Mouse (Mus musculus): ENCODE data around the gene Dlg4. TPM values are rescaled to one million over a fixed set of nuclear protein-coding genes. Genes with fewer than 3 reads are reported as not detected.

The Dlg4 gene
- polyA plus RNA-seq, 1 experiment from 2014 or later, result 10.4 TPM

DNA sequence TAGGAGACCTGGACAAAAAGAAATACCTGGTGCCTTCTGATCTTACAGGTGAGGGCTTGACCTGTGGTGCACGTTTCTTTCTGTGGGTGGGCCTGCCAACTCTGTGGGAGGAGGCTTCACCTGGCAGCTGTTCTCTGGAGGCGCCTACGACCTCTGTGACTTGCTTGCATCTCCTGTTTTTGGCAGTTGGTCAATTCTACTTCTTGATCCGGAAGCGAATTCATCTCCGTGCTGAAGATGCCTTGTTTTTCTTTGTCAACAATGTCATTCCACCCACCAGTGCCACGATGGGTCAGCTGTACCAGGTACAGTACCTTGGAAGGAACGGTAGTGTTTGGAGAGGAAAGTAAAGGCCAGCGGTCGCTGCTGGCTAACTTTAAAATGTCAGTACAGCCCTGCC, 24.3 kb upstream of the Dlg4 start:
- ATAC-seq (replicated peaks; ENCODE audit: insufficient number of reproducible peaks, low FRiP score, low TSS enrichment), result no peak
- Histone ChIP-seq H3K27me3 (ENCODE audit: control insufficient read depth, insufficient read depth, low read length) (no peaks in the 10 kb centered on the region), H3K4me2 (peak overlapping the region; percentile 84), H3K4me3 (ENCODE audit: low read depth, low read length) (peak overlapping the region; percentile 87), H3K27ac (ENCODE audit: low read depth, low read length) (no peak overlapping the region), H3K4me1 (ENCODE audit: control insufficient read depth, insufficient read depth, low read length) (peaks cover 9% of the 10 kb centered on the region), H3K36me3 (ENCODE audit: control insufficient read depth, insufficient read depth, low read length) (peaks cover 16% of the 10 kb centered on the region), H3K9me3 (replicated peaks; ENCODE audit: control insufficient read depth, low read length) (no peaks in the 10 kb centered on the region), H3K9ac (ENCODE audit: low read depth, low read length) (peak overlapping the region; percentile 92)
- WGBS (ENCODE audit: insufficient replicate concordance), result 87% methylated on average over 10 of the region's 10 CpGs

GRCm38 (mm10) chr11:69992932-69993331, 23.8 kb upstream of the Dlg4 start:
- Histone ChIP-seq H3K4me3 (ENCODE audit: low read depth, low read length) (peak overlapping the region; percentile 87), H3K27me3 (ENCODE audit: control insufficient read depth, insufficient read depth, low read length) (no peaks in the 10 kb centered on the region), H3K9ac (ENCODE audit: low read depth, low read length) (peak overlapping the region; percentile 92; the same call in 1 of the 2 replicates), H3K4me1 (ENCODE audit: control insufficient read depth, insufficient read depth, low read length) (peaks cover 13% of the 10 kb centered on the region), H3K9me3 (replicated peaks; ENCODE audit: control insufficient read depth, low read length) (no peaks in the 10 kb centered on the region), H3K27ac (ENCODE audit: low read depth, low read length) (no peak overlapping the region), H3K36me3 (ENCODE audit: control insufficient read depth, insufficient read depth, low read length) (peaks cover 18% of the 10 kb centered on the region), H3K4me2 (peak overlapping the region; percentile 84)
- ATAC-seq (replicated peaks; ENCODE audit: insufficient number of reproducible peaks, low FRiP score, low TSS enrichment), result no peak
- WGBS (ENCODE audit: insufficient replicate concordance), result 86% methylated on average over 3 of the region's 3 CpGs

GRCm38 (mm10) chr11:69994401-69995090, 22.2 kb upstream of the Dlg4 start:
- ATAC-seq (replicated peaks; ENCODE audit: insufficient number of reproducible peaks, low FRiP score, low TSS enrichment), result no peak
- Histone ChIP-seq H3K9me3 (replicated peaks; ENCODE audit: control insufficient read depth, low read length) (no peaks in the 10 kb centered on the region), H3K36me3 (ENCODE audit: control insufficient read depth, insufficient read depth, low read length) (peaks cover 22% of the 10 kb centered on the region), H3K27ac (ENCODE audit: low read depth, low read length) (peak overlapping the region; percentile 57; the same call in 1 of the 2 replicates), H3K4me2 (peak overlapping the region; percentile 52), H3K9ac (ENCODE audit: low read depth, low read length) (no peak overlapping the region), H3K27me3 (ENCODE audit: control insufficient read depth, insufficient read depth, low read length) (no peaks in the 10 kb centered on the region), H3K4me3 (ENCODE audit: low read depth, low read length) (no peak overlapping the region), H3K4me1 (ENCODE audit: control insufficient read depth, insufficient read depth, low read length) (peaks cover 13% of the 10 kb centered on the region)
- WGBS (ENCODE audit: insufficient replicate concordance), result 82% methylated on average over 11 of the region's 11 CpGs

- ATAC-seq (replicated peaks; ENCODE audit: insufficient number of reproducible peaks, low FRiP score, low TSS enrichment), result peak; percentile 76
- Histone ChIP-seq H3K27me3 (ENCODE audit: control insufficient read depth, insufficient read depth, low read length) (no peaks in the 10 kb centered on the region), H3K9ac (ENCODE audit: low read depth, low read length) (peak within 1 kb of the TSS; percentile 97), H3K4me3 (ENCODE audit: low read depth, low read length) (peak within 1 kb of the TSS; percentile 88), H3K27ac (ENCODE audit: low read depth, low read length) (peak within 1 kb of the TSS; percentile 99), H3K9me3 (replicated peaks; ENCODE audit: control insufficient read depth, low read length) (no peaks in the 10 kb centered on the region), H3K4me1 (ENCODE audit: control insufficient read depth, insufficient read depth, low read length) (peaks cover 16% of the 10 kb centered on the region), H3K4me2 (peak within 1 kb of the TSS; percentile 59), H3K36me3 (ENCODE audit: control insufficient read depth, insufficient read depth, low read length) (peaks cover 24% of the 10 kb centered on the region)
- whole genome bisulfite sequencing (ENCODE audit: insufficient replicate concordance), result under 1% methylated on average over 36 of the region's 36 CpGs
These were observed 21.3 kb upstream of the Dlg4 start, which contains the start of gene Phf23 for GRCm38 (mm10) chr11:69995391-69995960. TSS of gene Phf23 (plus strand) at chr11:69995777.

GRCm38 (mm10) chr11:69996161-69997061, 20.3 kb upstream of the Dlg4 start:
- H3K4me3 ChIP-seq (ENCODE audit: low read depth, low read length), result peak overlapping the region; percentile 88
- peaks cover 18% of the 10 kb centered on the region for H3K4me1 ChIP-seq (ENCODE audit: control insufficient read depth, insufficient read depth, low read length)
- no peaks in the 10 kb centered on the region for H3K9me3 ChIP-seq (replicated peaks; ENCODE audit: control insufficient read depth, low read length)
- H3K27ac ChIP-seq (ENCODE audit: low read depth, low read length), result peak overlapping the region; percentile 99
- peaks cover 24% of the 10 kb centered on the region for H3K36me3 ChIP-seq (ENCODE audit: control insufficient read depth, insufficient read depth, low read length)
- H3K4me2 ChIP-seq, result peak overlapping the region; percentile 59
- no peaks in the 10 kb centered on the region for H3K27me3 ChIP-seq (ENCODE audit: control insufficient read depth, insufficient read depth, low read length)
- peak; percentile 6; the same call in 1 of the 2 replicates for ATAC-seq (replicated peaks; ENCODE audit: insufficient number of reproducible peaks, low FRiP score, low TSS enrichment)
- 1% methylated on average over 59 of the region's 66 CpGs for WGBS (ENCODE audit: insufficient replicate concordance)
- peak overlapping the region; percentile 97 for H3K9ac ChIP-seq (ENCODE audit: low read depth, low read length)

- peaks cover 23% of the 10 kb centered on the region for H3K4me1 ChIP-seq (ENCODE audit: control insufficient read depth, insufficient read depth, low read length)
- H3K36me3 ChIP-seq (ENCODE audit: control insufficient read depth, insufficient read depth, low read length), result peaks cover 24% of the 10 kb centered on the region
- H3K27me3 ChIP-seq (ENCODE audit: control insufficient read depth, insufficient read depth, low read length), result no peaks in the 10 kb centered on the region
- under 1% methylated on average over 36 of the region's 44 CpGs for WGBS (ENCODE audit: insufficient replicate concordance)
- H3K27ac ChIP-seq (ENCODE audit: low read depth, low read length), result peak overlapping the region; percentile 99
- H3K4me2 ChIP-seq, result peak overlapping the region; percentile 59
- peak; percentile 74 for ATAC-seq (replicated peaks; ENCODE audit: insufficient number of reproducible peaks, low FRiP score, low TSS enrichment)
- peak overlapping the region; percentile 88 for H3K4me3 ChIP-seq (ENCODE audit: low read depth, low read length)
- H3K9ac ChIP-seq (ENCODE audit: low read depth, low read length), result peak overlapping the region; percentile 97
- no peaks in the 10 kb centered on the region for H3K9me3 ChIP-seq (replicated peaks; ENCODE audit: control insufficient read depth, low read length)
These were observed 19.7 kb upstream of the Dlg4 start for GRCm38 (mm10) chr11:69997070-69997509.

- ATAC-seq (replicated peaks; ENCODE audit: insufficient number of reproducible peaks, low FRiP score, low TSS enrichment), result no peak
- Histone ChIP-seq H3K4me1 (ENCODE audit: control insufficient read depth, insufficient read depth, low read length) (peaks cover 26% of the 10 kb centered on the region), H3K9me3 (replicated peaks; ENCODE audit: control insufficient read depth, low read length) (no peaks in the 10 kb centered on the region), H3K27me3 (ENCODE audit: control insufficient read depth, insufficient read depth, low read length) (no peaks in the 10 kb centered on the region), H3K4me3 (ENCODE audit: low read depth, low read length) (no peak overlapping the region), H3K9ac (ENCODE audit: low read depth, low read length) (no peak overlapping the region), H3K36me3 (ENCODE audit: control insufficient read depth, insufficient read depth, low read length) (peaks cover 20% of the 10 kb centered on the region), H3K4me2 (no peak overlapping the region), H3K27ac (ENCODE audit: low read depth, low read length) (no peak overlapping the region)
- 91% methylated on average over 27 of the region's 27 CpGs for WGBS (ENCODE audit: insufficient replicate concordance)
These were observed 17.9 kb upstream of the Dlg4 start for GRCm38 (mm10) chr11:69998567-69999491.

All from heart, embryonic 11.5 days (tissue).